Mouse (Mus musculus): ENCODE results near the gene Cd300ld5. TPM values are rescaled to one million over a fixed set of nuclear protein-coding genes. Genes with fewer than 3 reads are reported as not detected.
"Not testable (repeated sequence)": the region's sequence is repeated elsewhere in the genome, so short reads cannot be mapped to it uniquely, and the experiment has no call there.

The Cd300ld5 gene
- polyA plus RNA-seq (2016; fragmentation: Nextera tagmentation; extraction: Ambion mirVana) = not detected in 2 replicates

- not testable (repeated sequence) for H3K36me3 ChIP-seq; DNase-seq (ENCODE audit: low spot score); H3K4me3 ChIP-seq; H3K4me1 ChIP-seq; H3K9me3 ChIP-seq (replicated peaks); H3K27me3 ChIP-seq (ENCODE audit: low read depth, poor library complexity, severe bottlenecking); H3K27ac ChIP-seq (replicated peaks)
- WGBS = no CpG with 5 or more reads among the region's 6 CpGs
Measured at GRCm38 (mm10) chr11:115037669-115038068, at the start of gene Cd300ld5. Gene Cd300ld5 (minus strand): TSS chr11:115037769.

GRCm38 (mm10) chr11:115086213-115086612, 48.6 kb upstream of the Cd300ld5 start:
- no peaks in the 10 kb centered on the region for H3K36me3 ChIP-seq
- peaks cover 38% of the 10 kb centered on the region for H3K27me3 ChIP-seq (ENCODE audit: low read depth, poor library complexity, severe bottlenecking)
- DNase-seq (ENCODE audit: low spot score) = no peak
- WGBS = 70% methylated on average over 7 of the region's 7 CpGs
- no peak overlapping the region for H3K4me3 ChIP-seq
- peaks cover 26% of the 10 kb centered on the region for H3K4me1 ChIP-seq
- no peak overlapping the region for H3K27ac ChIP-seq (replicated peaks)
- H3K9me3 ChIP-seq (replicated peaks) = 0 out of 2 replicates have a peak, but pooled peaks cover 3% of the 10 kb centered on the region

DNA sequence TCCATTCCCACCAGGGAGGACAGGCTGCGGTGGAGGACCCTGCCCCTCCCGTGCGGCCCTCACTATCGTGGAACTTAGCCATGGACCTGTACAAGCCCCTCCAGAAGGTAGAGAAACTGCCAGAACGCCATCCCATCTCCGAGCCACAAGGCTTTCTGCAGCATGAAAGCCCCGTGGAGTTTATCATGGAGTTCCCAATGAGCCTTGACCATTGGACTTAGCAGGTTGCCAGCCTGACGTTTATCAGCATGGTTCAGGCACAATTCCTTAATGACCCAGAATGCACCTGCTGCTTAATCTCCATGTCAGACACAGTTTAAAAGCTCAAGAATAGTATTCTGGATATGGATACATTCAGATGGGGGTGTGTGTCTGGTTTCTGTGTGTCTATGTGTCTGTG, 47.5 kb upstream of the Cd300ld5 start:
- H3K9me3 ChIP-seq (replicated peaks) = 0 out of 2 replicates have a peak, but pooled peaks cover 3% of the 10 kb centered on the region
- 61% methylated on average over 8 of the region's 8 CpGs for WGBS

DNA sequence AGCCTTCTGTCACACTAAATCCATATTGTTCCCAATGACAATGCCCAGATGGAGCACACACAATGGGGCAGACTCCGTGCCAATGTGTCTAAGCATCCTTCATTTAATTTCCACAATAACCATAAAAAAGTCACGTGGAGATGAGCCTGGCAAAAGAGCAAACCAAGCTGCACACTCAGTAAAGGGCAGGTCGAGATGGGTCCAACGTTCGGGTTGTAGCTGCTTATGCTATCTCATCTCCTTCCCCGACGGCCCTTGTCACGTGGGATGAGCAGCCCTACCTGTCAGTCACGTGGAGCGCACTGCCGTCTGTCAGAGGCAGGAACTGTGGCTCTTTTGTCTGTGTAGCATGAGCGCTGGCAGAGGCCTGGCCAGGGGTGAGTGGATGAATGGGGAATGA, 47.0 kb upstream of the Cd300ld5 start:
- Histone ChIP-seq H3K27me3 (ENCODE audit: low read depth, poor library complexity, severe bottlenecking) (peaks cover 24% of the 10 kb centered on the region), H3K27ac (replicated peaks) (no peak overlapping the region), H3K36me3 (no peaks in the 10 kb centered on the region), H3K9me3 (replicated peaks) (no peaks in the 10 kb centered on the region), H3K4me1 (peaks cover 24% of the 10 kb centered on the region), H3K4me3 (0 out of 2 replicates have a peak overlapping the region, but pooled peaks have one; percentile 1)
- DNase-seq (ENCODE audit: low spot score) = no peak
- 43% methylated on average over 12 of the region's 12 CpGs for whole genome bisulfite sequencing

More for the DNA sequence above, 47.5 kb upstream of the Cd300ld5 start:
- Histone ChIP-seq H3K4me3 (0 out of 2 replicates have a peak overlapping the region, but pooled peaks have one; percentile 1), H3K27me3 (ENCODE audit: low read depth, poor library complexity, severe bottlenecking) (peaks cover 27% of the 10 kb centered on the region), H3K36me3 (no peaks in the 10 kb centered on the region), H3K27ac (replicated peaks) (no peak overlapping the region), H3K4me1 (peaks cover 24% of the 10 kb centered on the region)
- no peak for DNase-seq (ENCODE audit: low spot score)

GRCm38 (mm10) chr11:115083376-115084139, 46.0 kb upstream of the Cd300ld5 start:
- no peak overlapping the region for H3K27ac ChIP-seq (replicated peaks)
- H3K9me3 ChIP-seq (replicated peaks) = no peaks in the 10 kb centered on the region
- WGBS = 44% methylated on average over 18 of the region's 18 CpGs
- peak; percentile 76 for DNase-seq (ENCODE audit: low spot score)
- peaks cover 24% of the 10 kb centered on the region for H3K4me1 ChIP-seq
- no peak overlapping the region for H3K4me3 ChIP-seq
- H3K27me3 ChIP-seq (ENCODE audit: low read depth, poor library complexity, severe bottlenecking) = peaks cover 24% of the 10 kb centered on the region
- H3K36me3 ChIP-seq = no peaks in the 10 kb centered on the region

DNA sequence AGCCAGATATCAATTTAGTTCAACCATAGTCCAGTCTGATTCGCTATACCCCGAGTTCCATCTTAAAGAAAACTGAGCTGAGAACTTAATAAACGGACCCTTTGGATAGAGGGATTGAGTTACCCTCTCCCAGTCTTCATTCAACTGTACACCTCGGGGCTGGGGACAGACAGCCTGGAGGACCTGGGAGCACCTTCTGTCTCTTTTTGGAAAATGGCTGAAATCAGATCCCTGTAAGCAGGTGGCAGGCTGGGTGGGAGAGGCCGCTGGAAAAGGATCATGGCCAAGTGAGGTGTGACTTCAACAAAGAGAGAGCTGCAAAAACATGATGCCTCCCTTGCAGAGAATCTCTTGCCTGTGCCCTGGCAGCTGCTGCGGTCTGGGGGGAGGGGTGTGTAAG, 44.6 kb upstream of the Cd300ld5 start:
- Histone ChIP-seq H3K36me3 (no peaks in the 10 kb centered on the region), H3K4me1 (peaks cover 20% of the 10 kb centered on the region)
- 80% methylated on average over 6 of the region's 6 CpGs for whole genome bisulfite sequencing

GRCm38 (mm10) chr11:115081373-115081772, 43.8 kb upstream of the Cd300ld5 start:
- peaks cover 20% of the 10 kb centered on the region for H3K4me1 ChIP-seq
- no peaks in the 10 kb centered on the region for H3K36me3 ChIP-seq
- H3K4me3 ChIP-seq = no peak overlapping the region
- H3K27me3 ChIP-seq (ENCODE audit: low read depth, poor library complexity, severe bottlenecking) = peaks cover 24% of the 10 kb centered on the region
- no peak overlapping the region for H3K27ac ChIP-seq (replicated peaks)
- 68% methylated on average over 3 of the region's 3 CpGs for WGBS
- no peak for DNase-seq (ENCODE audit: low spot score)
- H3K9me3 ChIP-seq (replicated peaks) = no peaks in the 10 kb centered on the region

More for the DNA sequence above, 44.6 kb upstream of the Cd300ld5 start:
- Histone ChIP-seq H3K4me3 (no peak overlapping the region), H3K9me3 (replicated peaks) (no peaks in the 10 kb centered on the region), H3K27ac (replicated peaks) (no peak overlapping the region), H3K27me3 (ENCODE audit: low read depth, poor library complexity, severe bottlenecking) (peaks cover 24% of the 10 kb centered on the region)
- no peak for DNase-seq (ENCODE audit: low spot score)

DNA sequence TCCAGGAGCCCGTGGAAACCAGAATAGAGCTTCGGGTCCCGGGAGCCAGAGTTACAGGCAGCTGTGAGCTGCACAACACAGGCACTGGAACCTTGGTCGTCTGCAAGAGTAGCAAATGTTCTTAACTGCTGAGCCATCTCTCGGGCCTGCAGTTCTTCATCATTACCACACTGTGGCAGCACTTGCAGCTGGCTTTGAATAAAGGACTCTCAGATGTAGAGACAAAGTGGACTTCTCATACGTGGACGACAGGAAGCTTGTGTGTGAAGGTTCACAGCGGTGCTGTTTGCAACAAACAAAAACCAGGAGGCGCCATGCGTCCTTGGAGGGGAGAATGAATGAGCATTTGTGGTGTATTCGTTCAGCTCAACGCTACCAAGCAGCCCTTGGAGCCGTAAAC, 43.3 kb upstream of the Cd300ld5 start:
- Histone ChIP-seq H3K36me3 (no peaks in the 10 kb centered on the region), H3K27me3 (ENCODE audit: low read depth, poor library complexity, severe bottlenecking) (peaks cover 24% of the 10 kb centered on the region), H3K4me3 (no peak overlapping the region), H3K4me1 (peaks cover 20% of the 10 kb centered on the region), H3K9me3 (replicated peaks) (no peaks in the 10 kb centered on the region), H3K27ac (replicated peaks) (no peak overlapping the region)
- DNase-seq (ENCODE audit: low spot score) = peak; percentile 43
- WGBS = 45% methylated on average over 13 of the region's 13 CpGs

DNA sequence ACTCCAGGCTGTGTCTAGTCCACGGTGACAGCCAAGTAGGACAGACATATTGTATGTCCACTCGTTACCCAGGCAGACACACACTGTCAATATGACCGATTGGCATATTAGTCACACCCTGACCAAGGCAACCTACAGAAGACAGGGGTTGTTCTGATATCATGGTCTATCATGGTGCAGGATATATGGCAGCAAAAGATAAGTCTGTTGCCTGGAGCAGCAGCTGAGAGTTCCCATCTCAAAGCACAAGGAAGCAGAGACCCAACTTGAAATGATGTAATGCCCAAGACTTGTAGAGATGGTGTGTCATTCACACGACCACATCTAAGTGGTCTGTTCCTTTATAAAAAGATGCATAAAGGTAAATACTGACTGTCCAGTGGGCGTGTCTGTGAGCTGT, 41.1 kb upstream of the Cd300ld5 start:
- Histone ChIP-seq H3K4me1 (peaks cover 6% of the 10 kb centered on the region), H3K4me3 (no peak overlapping the region), H3K9me3 (replicated peaks) (no peaks in the 10 kb centered on the region), H3K36me3 (no peaks in the 10 kb centered on the region), H3K27ac (replicated peaks) (no peak overlapping the region), H3K27me3 (ENCODE audit: low read depth, poor library complexity, severe bottlenecking) (peaks cover 19% of the 10 kb centered on the region)
- no peak for DNase-seq (ENCODE audit: low spot score)
- WGBS = 80% methylated on average over 5 of the region's 5 CpGs

GRCm38 (mm10) chr11:115077436-115077835, 39.9 kb upstream of the Cd300ld5 start:
- WGBS = 100% methylated on average over 1 of the region's 1 CpGs
- H3K4me1 ChIP-seq = peaks cover 10% of the 10 kb centered on the region; the same call in 1 of the 2 replicates
- H3K27ac ChIP-seq (replicated peaks) = no peak overlapping the region

DNA sequence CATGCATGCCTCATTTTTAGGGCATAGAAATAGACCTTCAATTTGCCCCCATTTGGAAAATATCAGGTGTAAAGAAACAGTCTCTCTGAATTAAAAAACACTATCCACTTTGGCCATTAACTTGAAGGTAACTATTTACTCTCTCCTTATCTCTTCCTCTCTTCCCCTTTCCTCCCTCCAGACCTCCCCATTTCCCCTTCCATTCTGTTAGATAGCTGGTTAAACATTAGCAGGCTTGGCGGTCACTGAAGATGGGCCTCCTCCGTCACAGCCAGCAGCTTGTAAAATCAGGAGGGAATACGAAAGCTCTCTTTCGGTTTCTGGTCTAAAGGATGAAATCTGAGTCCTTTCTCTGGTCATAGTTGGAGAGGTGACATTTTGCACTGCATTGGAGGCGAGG, 38.3 kb upstream of the Cd300ld5 start:
- no peak overlapping the region for H3K27ac ChIP-seq (replicated peaks)
- no peak for DNase-seq (ENCODE audit: low spot score)
- H3K4me3 ChIP-seq = no peak overlapping the region
- H3K36me3 ChIP-seq = no peaks in the 10 kb centered on the region
- 83% methylated on average over 5 of the region's 5 CpGs for WGBS
- H3K9me3 ChIP-seq (replicated peaks) = no peaks in the 10 kb centered on the region
- H3K4me1 ChIP-seq = peaks cover 25% of the 10 kb centered on the region
- peaks cover 32% of the 10 kb centered on the region for H3K27me3 ChIP-seq (ENCODE audit: low read depth, poor library complexity, severe bottlenecking)

More at GRCm38 (mm10) chr11:115077436-115077835, 39.9 kb upstream of the Cd300ld5 start:
- H3K9me3 ChIP-seq (replicated peaks) = no peaks in the 10 kb centered on the region
- no peak for DNase-seq (ENCODE audit: low spot score)
- peaks cover 25% of the 10 kb centered on the region for H3K27me3 ChIP-seq (ENCODE audit: low read depth, poor library complexity, severe bottlenecking)
- no peaks in the 10 kb centered on the region for H3K36me3 ChIP-seq
- no peak overlapping the region for H3K4me3 ChIP-seq

DNA sequence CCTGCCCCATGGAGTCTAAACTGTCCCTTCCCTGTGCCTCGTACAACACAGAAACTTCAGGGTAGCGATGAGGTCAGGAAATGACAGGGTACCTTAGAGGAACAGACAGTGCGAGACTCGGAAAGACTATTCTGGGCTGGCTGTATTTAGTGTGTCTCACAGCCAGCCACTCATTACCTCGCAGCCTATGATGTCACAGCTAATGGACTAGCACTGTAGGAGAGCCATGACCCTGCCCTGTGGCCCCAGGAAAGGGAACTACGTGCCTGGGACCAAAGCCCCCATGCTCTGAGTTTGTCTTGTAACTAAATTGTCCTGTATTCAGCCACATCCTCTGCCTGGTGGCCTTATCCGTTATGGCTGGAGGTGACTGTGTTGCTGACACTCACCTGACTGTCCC, 37.8 kb upstream of the Cd300ld5 start:
- H3K4me3 ChIP-seq = no peak overlapping the region
- H3K9me3 ChIP-seq (replicated peaks) = no peaks in the 10 kb centered on the region
- 84% methylated on average over 7 of the region's 7 CpGs for WGBS
- H3K27me3 ChIP-seq (ENCODE audit: low read depth, poor library complexity, severe bottlenecking) = peaks cover 34% of the 10 kb centered on the region
- peaks cover 30% of the 10 kb centered on the region for H3K4me1 ChIP-seq
- DNase-seq (ENCODE audit: low spot score) = no peak
- H3K27ac ChIP-seq (replicated peaks) = no peak overlapping the region
- no peaks in the 10 kb centered on the region for H3K36me3 ChIP-seq

- peaks cover 58% of the 10 kb centered on the region for H3K27me3 ChIP-seq (ENCODE audit: low read depth, poor library complexity, severe bottlenecking)
- no peak overlapping the region for H3K27ac ChIP-seq (replicated peaks)
- 70% methylated on average over 5 of the region's 5 CpGs for WGBS
Measured at GRCm38 (mm10) chr11:115073002-115073401, 35.4 kb upstream of the Cd300ld5 start.

More at GRCm38 (mm10) chr11:115073002-115073401, 35.4 kb upstream of the Cd300ld5 start:
- no peaks in the 10 kb centered on the region for H3K36me3 ChIP-seq
- H3K4me3 ChIP-seq = no peak overlapping the region
- no peaks in the 10 kb centered on the region for H3K9me3 ChIP-seq (replicated peaks)
- DNase-seq (ENCODE audit: low spot score) = no peak
- H3K4me1 ChIP-seq = peaks cover 34% of the 10 kb centered on the region
